Mouse (Mus musculus) midbrain, embryonic 14.5 days (tissue): ENCODE measurements at regions not wholly inside any gene's neighbourhood (a gene's known extent, or its start where the extent isn't known, plus 50 kb on each side); places are given as distances from the start of the nearest gene placed in this dataset.
A peak's percentile ranks its signal among the peaks of the same experiment; 100 is the strongest.

Source experiments
- ATAC-seq: fragments of 200-750 bp; cut with Nextera tagmentation; 2 replicates; pipeline ENCODE4 v1.8.0; 2017; ENCODE audit warnings: moderate number of reproducible peaks, moderate library complexity; ENCODE audit not compliant: low FRiP score, low TSS enrichment
- DNase-seq: peaks from one replicate; pipeline ENCODE4 v3.0.0-alpha.2; 2015
- H3K27ac ChIP-seq: fragments of 300-500 bp; sonication (generic); replicated peaks from 2 replicates; pipeline ENCODE4 v1.5.1; 2014; ENCODE audit warnings: mild to moderate bottlenecking, low read depth, low read length, moderate library complexity
- H3K27me3 ChIP-seq: fragments of 300-500 bp; sonication (generic); 2 replicates; pipeline ENCODE4 v1.6.1; 2014; ENCODE audit warnings: low read length, control low read depth, mixed read lengths; ENCODE audit not compliant: control insufficient read depth, insufficient read depth
- H3K36me3 ChIP-seq: fragments of 300-500 bp; sonication (generic); 2 replicates; pipeline ENCODE4 v1.6.1; 2014; ENCODE audit warnings: low read length, control low read depth; ENCODE audit not compliant: control insufficient read depth, insufficient read depth
- H3K4me1 ChIP-seq: fragments of 300-500 bp; sonication (generic); 2 replicates; pipeline ENCODE4 v1.6.1; 2014; ENCODE audit warnings: mild to moderate bottlenecking, antibody characterized with exemption, low read length, control low read depth; ENCODE audit not compliant: control insufficient read depth, insufficient read depth
- H3K4me2 ChIP-seq: fragments of 300-500 bp; sonication (generic); 2 replicates; pipeline ENCODE4 v1.6.1; 2014; ENCODE audit warnings: mild to moderate bottlenecking, low read length, moderate library complexity
- H3K4me3 ChIP-seq: fragments of 300-500 bp; sonication (generic); replicated peaks from 2 replicates; pipeline ENCODE4 v1.5.1; 2014; ENCODE audit warnings: low read depth, low read length
- H3K9ac ChIP-seq: fragments of 300-500 bp; sonication (generic); replicated peaks from 2 replicates; pipeline ENCODE4 v1.6.1; 2014; ENCODE audit warnings: mild to moderate bottlenecking, low read length, moderate library complexity
- H3K9me3 ChIP-seq: fragments of 300-500 bp; sonication (generic); 2 replicates; pipeline ENCODE4 v1.6.1; 2016; ENCODE audit warnings: low read length, control low read depth, mixed read lengths; ENCODE audit not compliant: control insufficient read depth
- WGBS: fragments of 180-500 bp; shearing (Covaris S2); extraction: QIAGEN DNeasy Blood & Tissue Kit; methylation state at CpG from one replicate; pipeline ENCODE4 v1.1.7; 2014; 5-methylcytosine and 5-hydroxymethylcytosine counted together

- DNase-seq (no peak), ATAC-seq (no peak)
- no peaks in the 10 kb centered on the region for H3K9me3 ChIP-seq
- H3K4me1 ChIP-seq, result no peaks in the 10 kb centered on the region
- H3K4me2 ChIP-seq, result no peak overlapping the region
- no peaks in the 10 kb centered on the region for H3K36me3 ChIP-seq
- 75% methylated on average over 3 of the region's 3 CpGs for WGBS
- H3K27me3 ChIP-seq, result no peaks in the 10 kb centered on the region
- H3K9ac ChIP-seq, result no peak overlapping the region
- no peak overlapping the region for H3K27ac ChIP-seq
- H3K4me3 ChIP-seq, result no peak overlapping the region
These were observed 251.9 kb upstream of the Gap43 start for GRCm38 (mm10) chr16:42592321-42592720.

- no peak overlapping the region for H3K27ac ChIP-seq
- WGBS, result 93% methylated on average over 5 of the region's 5 CpGs
- ATAC-seq, result no peak
- H3K27me3 ChIP-seq, result no peaks in the 10 kb centered on the region
- no peak overlapping the region for H3K9ac ChIP-seq
- H3K4me2 ChIP-seq, result no peak overlapping the region
- H3K36me3 ChIP-seq, result no peaks in the 10 kb centered on the region
- no peak overlapping the region for H3K4me3 ChIP-seq
- no peak for DNase-seq
- no peaks in the 10 kb centered on the region for H3K9me3 ChIP-seq
- no peaks in the 10 kb centered on the region for H3K4me1 ChIP-seq
These were observed 251.1 kb upstream of the Gap43 start for GRCm38 (mm10) chr16:42591530-42591929.

DNA sequence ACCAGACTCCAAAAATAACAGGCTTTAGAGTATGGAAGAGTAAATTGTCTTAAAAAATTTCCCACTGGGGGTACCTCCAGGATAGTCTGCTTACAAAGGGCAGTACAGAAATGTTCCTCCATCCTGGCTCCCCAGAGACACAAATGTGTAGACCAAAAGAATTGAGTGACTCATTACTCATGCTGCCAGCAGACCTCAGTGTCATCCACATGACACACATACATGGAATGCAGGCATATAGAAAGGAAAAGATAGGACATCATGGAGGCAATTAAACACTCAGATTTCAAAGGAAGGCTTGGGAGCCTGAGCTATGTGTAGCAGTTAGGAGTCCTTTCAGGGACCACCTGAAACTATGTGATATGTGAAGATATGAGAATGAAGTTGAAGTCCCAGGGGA, 245.7 kb upstream of the Gap43 start:
- Histone ChIP-seq H3K36me3 (no peaks in the 10 kb centered on the region), H3K9ac (no peak overlapping the region), H3K27ac (no peak overlapping the region), H3K4me2 (no peak overlapping the region), H3K9me3 (no peaks in the 10 kb centered on the region), H3K27me3 (no peaks in the 10 kb centered on the region), H3K4me3 (no peak overlapping the region), H3K4me1 (no peaks in the 10 kb centered on the region)
- ATAC-seq (no peak), DNase-seq (no peak)

DNA sequence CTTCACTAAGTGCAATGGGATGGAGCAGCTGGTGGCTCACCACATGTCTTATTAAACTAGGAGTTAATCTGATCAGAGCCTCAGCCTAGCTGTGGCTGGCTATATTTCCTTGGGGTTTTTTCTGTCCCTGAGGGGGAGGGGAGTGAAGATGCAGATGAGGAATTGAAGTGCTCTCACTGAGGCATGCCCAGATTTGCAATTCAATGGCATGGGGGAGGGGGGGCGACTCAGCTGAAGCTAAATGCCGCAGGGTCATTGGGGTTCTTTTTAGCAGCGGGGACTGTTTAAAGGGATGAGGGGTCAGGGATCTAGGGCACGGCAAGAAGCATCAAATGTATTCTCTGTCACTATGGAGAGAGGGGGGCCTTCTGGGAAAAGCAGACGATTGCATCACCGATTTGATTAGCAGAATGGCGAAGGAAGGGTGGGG, 235.1 kb upstream of the Gap43 start:
- H3K27ac ChIP-seq, result peak overlapping the region; percentile 75
- no peaks in the 10 kb centered on the region for H3K27me3 ChIP-seq
- WGBS, result 1% methylated on average over 7 of the region's 7 CpGs
- peak overlapping the region; percentile 41 for H3K4me2 ChIP-seq
- ATAC-seq, result peak; percentile 94
- H3K36me3 ChIP-seq, result no peaks in the 10 kb centered on the region
- peaks cover 22% of the 10 kb centered on the region for H3K4me1 ChIP-seq
- no peaks in the 10 kb centered on the region for H3K9me3 ChIP-seq
- no peak overlapping the region; the same call in 1 of the 2 replicates for H3K9ac ChIP-seq
- DNase-seq, result peak; percentile 88
- H3K4me3 ChIP-seq, result no peak overlapping the region

DNA sequence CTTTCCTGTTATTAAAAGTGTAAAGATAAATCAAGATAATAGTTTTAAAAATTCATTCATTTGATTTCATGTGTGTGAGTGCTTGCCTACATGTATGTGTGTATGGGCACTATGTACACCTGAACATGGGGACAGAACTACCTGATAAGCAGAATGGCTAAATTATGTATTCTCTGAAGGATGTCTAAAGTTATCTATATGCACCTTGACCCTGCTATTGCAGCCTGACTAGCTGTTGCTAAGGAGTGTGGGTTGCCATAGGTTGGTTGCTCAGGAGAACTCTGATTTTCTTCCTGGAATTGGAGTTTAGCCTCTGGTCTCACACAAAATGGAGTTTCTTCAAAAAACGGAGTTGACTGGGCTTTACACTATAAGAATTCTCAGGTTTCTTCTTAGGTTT, 234.5 kb upstream of the Gap43 start:
- H3K9me3 ChIP-seq, result no peaks in the 10 kb centered on the region
- H3K4me1 ChIP-seq, result peaks cover 23% of the 10 kb centered on the region
- H3K27me3 ChIP-seq, result no peaks in the 10 kb centered on the region
- DNase-seq, result no peak
- H3K9ac ChIP-seq, result no peak overlapping the region
- peak overlapping the region; percentile 75 for H3K27ac ChIP-seq
- no peak overlapping the region for H3K4me3 ChIP-seq
- no peaks in the 10 kb centered on the region for H3K36me3 ChIP-seq
- H3K4me2 ChIP-seq, result no peak overlapping the region
- ATAC-seq, result peak; percentile 4; the same call in 1 of the 2 replicates
- 6% methylated on average over 1 of the region's 1 CpGs for WGBS

GRCm38 (mm10) chr16:42570246-42570996, 230.0 kb upstream of the Gap43 start:
- peak; percentile 63; the same call in 1 of the 2 replicates for ATAC-seq
- Histone ChIP-seq H3K27me3 (no peaks in the 10 kb centered on the region), H3K4me1 (peaks cover 12% of the 10 kb centered on the region), H3K9ac (no peak overlapping the region), H3K9me3 (no peaks in the 10 kb centered on the region), H3K27ac (peak overlapping the region; percentile 70), H3K4me3 (no peak overlapping the region), H3K36me3 (no peaks in the 10 kb centered on the region), H3K4me2 (no peak overlapping the region)
- 56% methylated on average over 6 of the region's 6 CpGs for WGBS
- DNase-seq, result peak; percentile 68

- Histone ChIP-seq H3K9me3 (no peaks in the 10 kb centered on the region), H3K4me2 (no peak overlapping the region), H3K4me3 (no peak overlapping the region), H3K4me1 (peaks cover 5% of the 10 kb centered on the region; the same call in 1 of the 2 replicates), H3K27me3 (no peaks in the 10 kb centered on the region), H3K36me3 (no peaks in the 10 kb centered on the region), H3K27ac (no peak overlapping the region), H3K9ac (no peak overlapping the region)
- DNase-seq (no peak), ATAC-seq (no peak)
- 87% methylated on average over 2 of the region's 2 CpGs for WGBS
These were observed 228.9 kb upstream of the Gap43 start for GRCm38 (mm10) chr16:42569335-42569734.

DNA sequence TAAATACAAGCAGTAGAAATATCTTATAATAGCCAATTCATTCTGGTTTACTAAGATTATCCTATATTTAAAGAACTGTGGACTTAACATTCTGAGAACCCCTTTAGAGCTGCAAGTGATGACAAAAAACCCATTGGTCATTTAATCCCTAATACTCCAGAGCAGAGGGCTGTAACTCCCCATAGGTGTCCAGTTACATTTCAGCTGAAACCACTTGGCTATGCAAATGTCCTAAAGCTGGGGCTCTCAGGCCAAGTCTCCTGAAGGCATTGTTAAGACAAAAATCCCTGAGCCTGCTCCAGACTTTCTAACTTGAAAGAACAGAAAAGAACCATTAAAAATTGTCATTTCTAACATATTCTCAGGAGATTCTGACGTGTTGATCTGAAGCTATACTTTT, 209.1 kb upstream of the Gap43 start:
- Histone ChIP-seq H3K4me3 (no peak overlapping the region), H3K9me3 (no peaks in the 10 kb centered on the region), H3K27me3 (no peaks in the 10 kb centered on the region), H3K9ac (no peak overlapping the region), H3K36me3 (no peaks in the 10 kb centered on the region), H3K4me1 (peaks cover 9% of the 10 kb centered on the region; the same call in 1 of the 2 replicates), H3K4me2 (no peak overlapping the region), H3K27ac (no peak overlapping the region)
- WGBS, result 37% methylated on average over 1 of the region's 1 CpGs
- no peak for DNase-seq
- ATAC-seq, result no peak
